Mouse (Mus musculus) embryo, embryonic 10.5 days (tissue): ENCODE measurements around the gene Mob3a.

Experiments
- DNase-seq: peaks from one replicate; pipeline ENCODE4 v3.0.0-alpha.2; 2015; ENCODE audit warnings: low spot score

Mob3a gene

GRCm38 (mm10) chr10:80700038-80700504 is 1.7 kb downstream of the Mob3a start:
- DNase-seq = no peak

- DNase-seq = no peak
Measured at GRCm38 (mm10) chr10:80698605-80699004, 3.2 kb downstream of the Mob3a start.

- DNase-seq = peak; percentile 8
Measured at GRCm38 (mm10) chr10:80697812-80698211, 4.0 kb downstream of the Mob3a start.

GRCm38 (mm10) chr10:80697393-80697787 is 4.4 kb downstream of the Mob3a start:
- DNase-seq = no peak

GRCm38 (mm10) chr10:80696502-80697392 is 5.0 kb downstream of the Mob3a start:
- no peak for DNase-seq

- no peak for DNase-seq
Measured at GRCm38 (mm10) chr10:80695801-80696501, 5.8 kb downstream of the Mob3a start.

- no peak for DNase-seq
Measured at GRCm38 (mm10) chr10:80695186-80695585, 6.6 kb downstream of the Mob3a start.

- DNase-seq = no peak
Measured at GRCm38 (mm10) chr10:80694159-80694938, 7.4 kb downstream of the Mob3a start.

- DNase-seq = no peak
Measured at GRCm38 (mm10) chr10:80693401-80694045, 8.3 kb downstream of the Mob3a start.

GRCm38 (mm10) chr10:80692249-80693165 is 9.3 kb downstream of the Mob3a start:
- DNase-seq = no peak

GRCm38 (mm10) chr10:80687850-80688249 is 13.9 kb downstream of the Mob3a start:
- peak; percentile 77 for DNase-seq

GRCm38 (mm10) chr10:80686617-80687016 is 15.2 kb downstream of the Mob3a start:
- no peak for DNase-seq

- DNase-seq = no peak
Measured at GRCm38 (mm10) chr10:80684984-80685383, 16.8 kb downstream of the Mob3a start.

- peak; percentile 57 for DNase-seq
Measured at GRCm38 (mm10) chr10:80684214-80684613, 17.6 kb downstream of the Mob3a start.

GRCm38 (mm10) chr10:80683647-80684046 is 18.1 kb downstream of the Mob3a start:
- DNase-seq = no peak

- no peak for DNase-seq
Measured at GRCm38 (mm10) chr10:80682003-80682402, 19.8 kb downstream of the Mob3a start.

GRCm38 (mm10) chr10:80680260-80680696 is 21.5 kb downstream of the Mob3a start:
- DNase-seq = no peak

GRCm38 (mm10) chr10:80679556-80680259 is 22.1 kb downstream of the Mob3a start:
- DNase-seq = no peak

GRCm38 (mm10) chr10:80678601-80679377 is 23.0 kb downstream of the Mob3a start:
- DNase-seq = no peak
